Mouse (Mus musculus): ENCODE results near the gene Sfta2.

The Sfta2 gene

GRCm38 (mm10) chr17:35601249-35601648 is at the start of gene Sfta2:
Gene Sfta2 (plus strand): TSS chr17:35601549.
- H3K4me1 ChIP-seq (replicated peaks; ENCODE audit: low read depth, low read length) = no peaks in the 10 kb centered on the region
- TF ChIP-seq CTCF (conservative IDR thresholded peaks at IDR 0.05; ENCODE audit: low read length) (no peak), POU5F1 (IDR thresholded peaks at IDR 0.05; ENCODE audit: borderline replicate concordance, low read length) (no peak), NANOG (IDR thresholded peaks at IDR 0.05; ENCODE audit: borderline replicate concordance, low read length) (no peak)
- H3K4me3 ChIP-seq (replicated peaks; ENCODE audit: low read length) = no peak within 1 kb of the TSS
- peaks cover 88% of the 10 kb centered on the region for H3K9me3 ChIP-seq (ENCODE audit: low read length)
- no peaks in the 10 kb centered on the region for H3K27me3 ChIP-seq (ENCODE audit: insufficient read depth, low read length)
- H3K36me3 ChIP-seq (ENCODE audit: insufficient read depth, low read length) = no peaks in the 10 kb centered on the region

DNA sequence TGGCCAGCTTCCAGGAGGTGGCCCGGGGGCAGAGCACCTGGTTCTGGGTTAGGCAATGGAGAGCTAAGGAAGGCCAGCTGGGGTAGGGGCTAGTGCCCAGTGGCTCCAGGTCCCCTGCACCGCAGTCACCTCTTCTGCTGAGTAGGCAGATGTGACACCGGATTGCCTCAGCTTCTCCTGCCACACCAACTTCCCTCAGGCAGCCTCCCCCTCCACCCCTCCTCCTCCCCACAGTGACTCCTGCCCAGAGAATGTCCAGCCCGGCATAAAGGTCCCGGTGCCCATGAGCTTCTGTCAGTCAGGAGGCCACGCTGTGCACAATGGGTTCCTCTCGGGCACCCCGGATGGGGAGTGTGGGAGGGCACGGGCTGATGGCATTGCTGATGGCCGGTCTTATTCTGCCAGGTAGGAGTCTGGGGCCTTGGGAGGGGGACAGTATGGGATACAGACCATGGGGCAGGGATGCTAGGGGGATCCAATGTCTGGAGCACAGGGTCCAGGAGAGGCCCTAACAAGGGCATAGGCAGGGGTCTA is 49.4 kb upstream of the Sfta2 start, which contains the start of gene Cdsn:
Cdsn (plus strand) TSS at position 248 of the 534 bp plus-strand sequence.
- 0 out of 2 replicates have a peak within 1 kb of the TSS, but pooled peaks have one; percentile 17 for H3K4me3 ChIP-seq (replicated peaks; ENCODE audit: low read length)
- H3K27me3 ChIP-seq (ENCODE audit: insufficient read depth, low read length) = no peaks in the 10 kb centered on the region
- peaks cover 17% of the 10 kb centered on the region; the same call in 1 of the 2 replicates for H3K36me3 ChIP-seq (ENCODE audit: insufficient read depth, low read length)
- H3K9me3 ChIP-seq (ENCODE audit: low read length) = no peaks in the 10 kb centered on the region
- TF ChIP-seq CTCF (conservative IDR thresholded peaks at IDR 0.05; ENCODE audit: low read length) (no peak), POU5F1 (IDR thresholded peaks at IDR 0.05; ENCODE audit: borderline replicate concordance, low read length) (no peak), NANOG (IDR thresholded peaks at IDR 0.05; ENCODE audit: borderline replicate concordance, low read length) (no peak)
- H3K4me1 ChIP-seq (replicated peaks; ENCODE audit: low read depth, low read length) = peaks cover 76% of the 10 kb centered on the region

- Histone ChIP-seq H3K27me3 (ENCODE audit: insufficient read depth, low read length) (no peaks in the 10 kb centered on the region), H3K9me3 (ENCODE audit: low read length) (no peaks in the 10 kb centered on the region), H3K4me1 (replicated peaks; ENCODE audit: low read depth, low read length) (peaks cover 73% of the 10 kb centered on the region), H3K36me3 (ENCODE audit: insufficient read depth, low read length) (peaks cover 17% of the 10 kb centered on the region; the same call in 1 of the 2 replicates), H3K4me3 (replicated peaks; ENCODE audit: low read length) (peak overlapping the region; percentile 85)
- TF ChIP-seq NANOG (IDR thresholded peaks at IDR 0.05; ENCODE audit: borderline replicate concordance, low read length) (no peak), POU5F1 (IDR thresholded peaks at IDR 0.05; ENCODE audit: borderline replicate concordance, low read length) (no peak), CTCF (conservative IDR thresholded peaks at IDR 0.05; ENCODE audit: low read length) (no peak)
Measured at GRCm38 (mm10) chr17:35554321-35554720, 47.0 kb upstream of the Sfta2 start.

DNA sequence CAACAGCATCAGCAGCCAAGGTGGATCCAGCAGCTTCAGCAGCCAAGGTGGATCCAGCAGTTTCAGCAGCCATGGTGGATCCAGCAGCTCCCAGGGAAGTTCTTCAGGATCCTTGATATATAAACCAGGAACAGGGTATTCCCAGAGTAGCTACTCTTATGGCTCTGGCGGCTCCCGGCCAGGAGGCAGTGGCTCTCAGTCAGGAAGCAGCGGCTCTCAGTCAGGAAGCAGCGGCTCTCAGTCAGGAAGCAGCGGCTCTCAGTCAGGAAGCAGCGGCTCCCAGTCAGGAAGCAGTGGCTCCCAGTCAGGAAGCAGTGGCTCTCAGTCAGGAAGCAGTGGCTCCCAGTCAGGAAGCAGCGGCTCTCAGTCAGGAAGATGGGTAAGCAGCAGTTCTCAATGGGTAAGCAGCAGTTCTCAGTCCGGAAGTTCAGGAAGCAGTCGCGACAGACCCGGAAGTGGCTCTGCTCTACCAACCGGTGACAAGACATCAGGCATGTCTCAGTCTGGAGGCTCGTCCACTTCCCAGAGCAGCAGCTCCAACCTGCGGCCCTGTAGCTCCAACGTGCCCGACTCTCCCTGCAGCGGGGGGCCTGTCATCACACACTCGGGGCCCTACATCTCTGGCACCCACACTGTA is 46.5 kb upstream of the Sfta2 start:
- peak overlapping the region; percentile 85 for H3K4me3 ChIP-seq (replicated peaks; ENCODE audit: low read length)
- peaks cover 67% of the 10 kb centered on the region for H3K4me1 ChIP-seq (replicated peaks; ENCODE audit: low read depth, low read length)
- H3K27me3 ChIP-seq (ENCODE audit: insufficient read depth, low read length) = no peaks in the 10 kb centered on the region
- TF ChIP-seq POU5F1 (IDR thresholded peaks at IDR 0.05; ENCODE audit: borderline replicate concordance, low read length) (no peak), NANOG (IDR thresholded peaks at IDR 0.05; ENCODE audit: borderline replicate concordance, low read length) (no peak), CTCF (conservative IDR thresholded peaks at IDR 0.05; ENCODE audit: low read length) (no peak)
- no peaks in the 10 kb centered on the region for H3K9me3 ChIP-seq (ENCODE audit: low read length)
- peaks cover 17% of the 10 kb centered on the region; the same call in 1 of the 2 replicates for H3K36me3 ChIP-seq (ENCODE audit: insufficient read depth, low read length)

GRCm38 (mm10) chr17:35556186-35556765 is 45.1 kb upstream of the Sfta2 start:
- Histone ChIP-seq H3K27me3 (ENCODE audit: insufficient read depth, low read length) (no peaks in the 10 kb centered on the region), H3K9me3 (ENCODE audit: low read length) (no peaks in the 10 kb centered on the region)

DNA sequence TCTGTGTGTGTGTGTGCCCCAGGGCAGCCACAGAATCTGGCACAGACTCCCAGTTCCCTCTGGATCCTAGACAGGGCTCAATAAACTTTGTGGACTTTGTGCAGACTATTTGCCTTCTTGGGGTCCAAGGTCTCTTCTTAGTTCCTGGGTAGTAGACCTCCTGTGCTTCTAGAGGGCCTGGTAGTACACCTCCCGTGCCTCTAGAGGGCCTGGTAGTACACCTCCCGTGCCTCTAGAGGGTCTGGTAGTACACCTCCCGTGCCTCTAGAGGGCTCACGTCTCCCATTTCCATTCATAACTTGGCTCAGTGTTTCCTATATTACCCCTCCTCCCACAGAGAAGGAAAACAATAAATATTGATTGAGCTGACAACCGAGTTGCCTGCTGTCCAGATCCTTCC is 44.5 kb upstream of the Sfta2 start:
- no peaks in the 10 kb centered on the region for H3K9me3 ChIP-seq (ENCODE audit: low read length)
- H3K4me1 ChIP-seq (replicated peaks; ENCODE audit: low read depth, low read length) = peaks cover 49% of the 10 kb centered on the region
- peaks cover 17% of the 10 kb centered on the region; the same call in 1 of the 2 replicates for H3K36me3 ChIP-seq (ENCODE audit: insufficient read depth, low read length)
- H3K27me3 ChIP-seq (ENCODE audit: insufficient read depth, low read length) = no peaks in the 10 kb centered on the region
- TF ChIP-seq CTCF (conservative IDR thresholded peaks at IDR 0.05; ENCODE audit: low read length) (peak; percentile 99), POU5F1 (IDR thresholded peaks at IDR 0.05; ENCODE audit: borderline replicate concordance, low read length) (no peak)
- no peak overlapping the region for H3K4me3 ChIP-seq (replicated peaks; ENCODE audit: low read length)

More at GRCm38 (mm10) chr17:35556186-35556765, 45.1 kb upstream of the Sfta2 start:
- Histone ChIP-seq H3K36me3 (ENCODE audit: insufficient read depth, low read length) (peaks cover 17% of the 10 kb centered on the region; the same call in 1 of the 2 replicates), H3K4me1 (replicated peaks; ENCODE audit: low read depth, low read length) (peaks cover 54% of the 10 kb centered on the region), H3K4me3 (replicated peaks; ENCODE audit: low read length) (peak overlapping the region; percentile 85)
- TF ChIP-seq CTCF (conservative IDR thresholded peaks at IDR 0.05; ENCODE audit: low read length) (no peak), NANOG (IDR thresholded peaks at IDR 0.05; ENCODE audit: borderline replicate concordance, low read length) (no peak), POU5F1 (IDR thresholded peaks at IDR 0.05; ENCODE audit: borderline replicate concordance, low read length) (no peak)

DNA sequence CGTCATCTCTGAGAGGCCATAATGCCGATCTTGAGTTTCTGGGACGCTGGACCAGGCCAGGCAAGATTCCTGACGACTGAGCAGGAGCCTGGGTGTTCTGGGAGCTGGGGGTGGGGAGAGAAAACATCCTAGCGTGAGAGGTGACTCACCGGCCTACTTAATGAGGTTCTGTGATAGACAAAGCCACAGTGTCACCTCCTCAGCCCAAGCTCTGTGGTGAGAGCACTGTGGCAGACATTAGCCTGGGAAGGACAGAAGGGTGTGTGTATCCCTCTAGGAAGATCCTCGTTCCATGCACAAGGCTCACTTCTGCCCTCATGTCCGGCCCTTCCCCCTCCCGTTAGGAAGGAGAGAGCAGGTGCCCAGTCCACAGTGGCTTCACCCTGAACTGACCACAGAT is 44.0 kb upstream of the Sfta2 start:
- H3K4me3 ChIP-seq (replicated peaks; ENCODE audit: low read length) = no peak overlapping the region

GRCm38 (mm10) chr17:35558216-35558615 is 43.1 kb upstream of the Sfta2 start:
- Histone ChIP-seq H3K4me1 (replicated peaks; ENCODE audit: low read depth, low read length) (peaks cover 45% of the 10 kb centered on the region), H3K27me3 (ENCODE audit: insufficient read depth, low read length) (no peaks in the 10 kb centered on the region), H3K4me3 (replicated peaks; ENCODE audit: low read length) (no peak overlapping the region), H3K36me3 (ENCODE audit: insufficient read depth, low read length) (peaks cover 13% of the 10 kb centered on the region; the same call in 1 of the 2 replicates), H3K9me3 (ENCODE audit: low read length) (no peaks in the 10 kb centered on the region)
- TF ChIP-seq CTCF (conservative IDR thresholded peaks at IDR 0.05; ENCODE audit: low read length) (no peak), POU5F1 (IDR thresholded peaks at IDR 0.05; ENCODE audit: borderline replicate concordance, low read length) (no peak), NANOG (IDR thresholded peaks at IDR 0.05; ENCODE audit: borderline replicate concordance, low read length) (no peak)

More for the DNA sequence above, 44.0 kb upstream of the Sfta2 start:
- Histone ChIP-seq H3K4me1 (replicated peaks; ENCODE audit: low read depth, low read length) (peaks cover 45% of the 10 kb centered on the region), H3K9me3 (ENCODE audit: low read length) (no peaks in the 10 kb centered on the region), H3K27me3 (ENCODE audit: insufficient read depth, low read length) (no peaks in the 10 kb centered on the region), H3K36me3 (ENCODE audit: insufficient read depth, low read length) (peaks cover 17% of the 10 kb centered on the region; the same call in 1 of the 2 replicates)
- TF ChIP-seq POU5F1 (IDR thresholded peaks at IDR 0.05; ENCODE audit: borderline replicate concordance, low read length) = no peak
- no peak for TF ChIP-seq NANOG (IDR thresholded peaks at IDR 0.05; ENCODE audit: borderline replicate concordance, low read length)
- TF ChIP-seq CTCF (conservative IDR thresholded peaks at IDR 0.05; ENCODE audit: low read length) = no peak

Data from E14TG2a.4 (cell line).